Mouse (Mus musculus) spleen, embryonic (tissue): ENCODE data around the gene Capn5.

Experiments used
- CTCF ChIA-PET: fragments of 350-600 bp; sonication (Branson Sonifier 250); formaldehyde crosslinking; loops from one replicate; lab custom pipeline; 2022; lab: Charles Lee

Capn5 gene

GRCm38 (mm10) chr7:98117012-98117660 is 60.9 kb downstream of the Capn5 start:
- CTCF ChIA-PET, result interaction anchor here (0.6 kb wide), 1 partner anchor 32 kb away, joined by 3 read pairs; no protein-coding TSS in a partner anchor

GRCm38 (mm10) chr7:98114656-98115055 is 63.4 kb downstream of the Capn5 start:
- CTCF ChIA-PET, result no interaction called here

- CTCF ChIA-PET, result interaction anchor here (1.3 kb wide), 1 partner anchor 9 kb away, joined by 4 read pairs; no protein-coding TSS in a partner anchor
These were observed 66.8 kb downstream of the Capn5 start for GRCm38 (mm10) chr7:98111233-98111632.

GRCm38 (mm10) chr7:98109771-98110170 is 68.3 kb downstream of the Capn5 start:
- CTCF ChIA-PET, result interaction anchor here (0.5 to 1.0 kb wide), 2 partner anchors 10 to 43 kb away, joined by 3 read pairs; no protein-coding TSS in a partner anchor

- CTCF ChIA-PET, result no interaction called here
These were observed 69.2 kb downstream of the Capn5 start for GRCm38 (mm10) chr7:98108636-98109430.

GRCm38 (mm10) chr7:98106272-98106671 is 71.8 kb downstream of the Capn5 start:
- CTCF ChIA-PET, result no interaction called here

- CTCF ChIA-PET, result no interaction called here
These were observed 73.3 kb downstream of the Capn5 start for GRCm38 (mm10) chr7:98104481-98105435.

GRCm38 (mm10) chr7:98103942-98104292 is 74.2 kb downstream of the Capn5 start:
- CTCF ChIA-PET, result interaction anchor here (1.0 to 1.2 kb wide), 2 partner anchors 32 to 156 kb away, joined by 3 read pairs; no protein-coding TSS in a partner anchor

GRCm38 (mm10) chr7:98103002-98103941 is 74.8 kb downstream of the Capn5 start:
- CTCF ChIA-PET, result interaction anchor here (1.0 to 1.2 kb wide), 2 partner anchors 32 to 156 kb away, joined by 3 read pairs; no protein-coding TSS in a partner anchor

- CTCF ChIA-PET, result interaction anchor here (1.2 kb wide), 1 partner anchor 8 kb away, joined by 4 read pairs; no protein-coding TSS in a partner anchor
These were observed 75.6 kb downstream of the Capn5 start for GRCm38 (mm10) chr7:98102488-98102887.

GRCm38 (mm10) chr7:98097557-98097956 is 80.5 kb downstream of the Capn5 start:
- CTCF ChIA-PET, result no interaction called here

- CTCF ChIA-PET, result no interaction called here
These were observed 82.2 kb downstream of the Capn5 start for GRCm38 (mm10) chr7:98095852-98096251.

GRCm38 (mm10) chr7:98086346-98086745 is 91.7 kb downstream of the Capn5 start:
- CTCF ChIA-PET, result no interaction called here

- CTCF ChIA-PET, result interaction anchor here (0.6 to 0.9 kb wide), 2 partner anchors 12 to 31 kb away, joined by 3 read pairs; no protein-coding TSS in a partner anchor
These were observed 92.8 kb downstream of the Capn5 start for GRCm38 (mm10) chr7:98085314-98085713.

- CTCF ChIA-PET, result interaction anchor here (0.6 to 0.9 kb wide), 3 partner anchors 11 to 1346 kb away, joined by 3 read pairs; no protein-coding TSS in a partner anchor
These were observed 93.4 kb downstream of the Capn5 start for GRCm38 (mm10) chr7:98084541-98085293.

- CTCF ChIA-PET, result no interaction called here
These were observed 95.7 kb downstream of the Capn5 start for GRCm38 (mm10) chr7:98082376-98082775.

- CTCF ChIA-PET, result no interaction called here
These were observed 100.6 kb downstream of the Capn5 start for GRCm38 (mm10) chr7:98077453-98077852.

GRCm38 (mm10) chr7:98071620-98072019 is 106.5 kb downstream of the Capn5 start:
- CTCF ChIA-PET, result interaction anchor here (1.3 to 1.6 kb wide), 2 partner anchors 32 to 49 kb away, joined by 3 to 9 read pairs; no protein-coding TSS in a partner anchor
